Mouse (Mus musculus) brown adipose tissue, adult 24 weeks (tissue): Measurements from ENCODE around the gene Smo. TPM values are rescaled to one million over a fixed set of nuclear protein-coding genes. Genes with fewer than 3 reads are reported as not detected.
"Not testable (repeated sequence)": the region's sequence is repeated elsewhere in the genome, so short reads cannot be mapped to it uniquely, and the experiment has no call there.

Source experiments
- H3K27ac ChIP-seq: fragments of 200-500 bp; replicated peaks from 2 replicates; pipeline ENCODE4 v1.5.1; 2012; ENCODE audit warnings: low read depth, mild to moderate bottlenecking, low read length
- H3K4me1 ChIP-seq: fragments of 200-500 bp; 2 replicates; pipeline ENCODE4 v1.6.1; 2012; ENCODE audit warnings: low read length, mixed read lengths; ENCODE audit not compliant: control insufficient read depth, insufficient read depth, insufficient read length
- H3K4me3 ChIP-seq: fragments of 200-500 bp; 2 replicates; pipeline ENCODE4 v1.5.1; 2012; ENCODE audit warnings: low read depth, mild to moderate bottlenecking, low read length, moderate library complexity; ENCODE audit not compliant: insufficient read depth
- polyA plus RNA-seq: library from polyadenylated mRNA; stranded (reverse); fragments of >200 nt; gene quantifications from 2 replicates; pipeline ENCODE4 v1.2.4, GENCODE M21; 2012; ENCODE audit not compliant: missing spikeins, insufficient read depth, insufficient read length

The Smo gene
- polyA plus RNA-seq, 1 experiment: 7.6 TPM

DNA sequence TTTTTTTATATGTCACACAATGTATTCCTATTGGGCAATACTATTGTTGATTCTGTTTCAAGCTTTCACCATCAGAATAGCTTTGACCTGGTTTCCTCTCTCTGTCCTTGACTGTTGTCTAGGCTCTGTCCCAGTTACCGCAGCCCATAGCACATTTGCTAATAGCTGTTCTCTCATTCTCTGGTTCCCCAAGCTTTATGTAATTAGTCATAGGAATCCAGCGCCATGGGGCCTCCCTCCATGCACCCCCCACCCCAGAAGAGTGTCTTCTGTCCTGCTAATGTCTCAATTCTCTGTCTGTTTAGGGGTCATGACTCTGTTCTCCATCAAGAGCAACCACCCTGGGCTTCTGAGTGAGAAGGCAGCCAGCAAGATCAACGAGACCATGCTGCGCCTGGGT is 21.2 kb downstream of the Smo start:
- no peak overlapping the region for H3K4me3 ChIP-seq
- H3K27ac ChIP-seq: no peak overlapping the region
- no peaks in the 10 kb centered on the region for H3K4me1 ChIP-seq

DNA sequence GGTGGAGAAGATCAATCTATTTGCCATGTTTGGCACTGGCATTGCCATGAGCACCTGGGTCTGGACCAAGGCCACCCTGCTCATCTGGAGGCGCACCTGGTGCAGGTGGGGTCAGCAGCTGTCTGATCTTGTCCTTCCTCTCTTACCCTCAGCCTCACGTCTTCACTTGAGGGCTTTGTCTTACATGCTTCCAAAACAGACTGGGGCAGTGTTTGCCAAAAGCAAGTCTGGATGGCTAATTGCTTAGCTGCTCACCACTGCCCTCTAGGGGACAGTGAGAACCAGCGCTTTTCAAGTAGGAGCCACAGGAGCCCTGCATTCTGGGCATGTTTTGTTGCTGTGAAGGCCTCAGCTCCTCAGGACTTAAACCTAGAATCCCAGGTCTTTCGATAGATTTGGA is 23.1 kb downstream of the Smo start:
- Histone ChIP-seq H3K27ac (no peak overlapping the region), H3K4me1 (no peaks in the 10 kb centered on the region), H3K4me3 (no peak overlapping the region)

GRCm38 (mm10) chr6:29759012-29759679 is 23.8 kb downstream of the Smo start:
- no peak overlapping the region for H3K4me3 ChIP-seq
- no peaks in the 10 kb centered on the region for H3K4me1 ChIP-seq
- H3K27ac ChIP-seq: no peak overlapping the region

- H3K4me1 ChIP-seq, H3K27ac ChIP-seq, H3K4me3 ChIP-seq: not testable (repeated sequence)
Measured at GRCm38 (mm10) chr6:29760397-29760796, 25.1 kb downstream of the Smo start.

- Histone ChIP-seq H3K4me3 (no peak overlapping the region), H3K4me1 (no peaks in the 10 kb centered on the region), H3K27ac (no peak overlapping the region)
Measured at GRCm38 (mm10) chr6:29761282-29761681, 26.0 kb downstream of the Smo start.

DNA sequence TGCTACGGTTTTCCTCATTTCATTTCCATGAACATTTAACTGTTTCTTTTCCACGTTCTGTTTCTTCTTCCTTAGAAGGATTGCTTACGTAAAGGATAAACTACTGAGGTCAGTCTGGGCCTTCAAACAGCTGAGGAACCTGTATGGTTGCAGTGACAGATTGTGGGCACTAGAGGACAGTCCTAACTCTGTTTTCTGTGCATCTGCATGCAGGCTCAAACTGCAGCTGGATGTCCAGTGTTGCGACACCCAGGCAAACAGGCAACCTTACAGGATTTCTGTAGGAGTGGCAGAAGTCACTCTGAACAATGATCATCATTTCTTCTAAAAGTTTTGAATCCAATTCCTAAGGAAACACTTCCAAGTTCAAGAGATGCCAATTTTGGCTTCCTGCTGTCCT is 27.2 kb downstream of the Smo start:
- Histone ChIP-seq H3K27ac (no peak overlapping the region), H3K4me1 (no peaks in the 10 kb centered on the region)

DNA sequence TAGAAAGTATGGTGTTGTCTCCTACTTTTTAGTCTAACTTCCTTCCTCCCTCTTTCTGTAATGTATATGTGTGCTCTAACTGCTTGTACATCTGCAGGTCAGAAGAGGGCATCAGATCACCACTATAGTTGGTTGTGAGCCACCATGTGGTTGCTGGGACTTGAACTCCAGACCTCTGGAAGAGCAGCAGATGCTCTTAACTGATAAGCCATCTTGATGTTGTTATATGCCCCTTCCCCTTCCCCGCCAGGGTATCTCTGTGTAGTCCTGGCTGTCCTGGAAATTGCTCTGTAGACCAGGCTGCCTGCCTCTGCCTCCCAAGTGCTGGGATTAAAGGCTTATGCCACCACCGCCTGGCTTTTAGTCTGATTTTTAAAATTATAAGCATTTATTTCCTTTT is 31.6 kb downstream of the Smo start:
- Histone ChIP-seq H3K4me3 (no peak overlapping the region), H3K4me1 (peaks cover 7% of the 10 kb centered on the region; the same call in 1 of the 2 replicates), H3K27ac (no peak overlapping the region)

More for the DNA sequence above, 27.2 kb downstream of the Smo start:
- H3K4me3 ChIP-seq: no peak overlapping the region

GRCm38 (mm10) chr6:29767813-29768660 is 32.7 kb downstream of the Smo start, which contains the start of gene Ahcyl2:
Gene Ahcyl2, plus strand, starts transcription at chr6:29768011.
- peak within 1 kb of the TSS; percentile 88 for H3K4me3 ChIP-seq
- peak within 1 kb of the TSS; percentile 74 for H3K27ac ChIP-seq
- H3K4me1 ChIP-seq: peaks cover 7% of the 10 kb centered on the region; the same call in 1 of the 2 replicates

DNA sequence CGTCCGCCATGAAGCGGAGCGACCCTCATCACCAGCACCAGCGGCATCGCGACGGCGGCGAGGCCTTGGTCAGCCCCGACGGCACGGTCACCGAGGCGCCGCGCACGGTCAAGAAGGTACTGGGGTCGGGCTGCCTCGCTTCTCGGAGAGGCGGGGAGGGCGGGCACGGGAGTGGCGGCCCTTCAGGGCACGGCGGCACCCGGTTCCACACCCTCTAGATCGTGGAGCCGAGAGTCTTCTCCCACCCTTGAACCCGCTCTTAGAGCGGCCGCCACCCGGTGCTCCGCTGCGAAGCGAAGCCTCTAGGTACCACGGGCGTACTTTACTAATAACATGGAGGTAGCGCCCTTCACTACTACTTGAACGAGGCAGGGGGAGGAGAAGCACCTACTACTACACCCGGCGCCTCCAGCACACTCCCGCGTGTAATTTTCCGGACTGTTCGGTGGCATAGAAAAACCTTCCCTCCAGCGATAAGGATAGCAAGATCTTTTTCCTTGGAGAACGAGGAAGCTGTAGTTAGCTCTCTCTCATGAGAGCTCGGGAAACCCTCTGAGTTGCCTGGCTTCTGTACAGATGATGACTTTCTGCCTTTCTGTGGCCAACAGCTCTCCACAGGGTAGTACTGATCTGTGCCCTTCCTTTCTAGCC is 33.6 kb downstream of the Smo start:
- H3K4me1 ChIP-seq: peaks cover 7% of the 10 kb centered on the region; the same call in 1 of the 2 replicates
- peak overlapping the region; percentile 21 for H3K27ac ChIP-seq
- peak overlapping the region; percentile 88 for H3K4me3 ChIP-seq

GRCm38 (mm10) chr6:29770672-29771321 is 35.5 kb downstream of the Smo start:
- no peak overlapping the region for H3K27ac ChIP-seq
- H3K4me3 ChIP-seq: no peak overlapping the region
- peaks cover 8% of the 10 kb centered on the region; the same call in 1 of the 2 replicates for H3K4me1 ChIP-seq

GRCm38 (mm10) chr6:29772236-29772635 is 36.9 kb downstream of the Smo start:
- Histone ChIP-seq H3K4me3 (no peak overlapping the region), H3K4me1 (peaks cover 8% of the 10 kb centered on the region; the same call in 1 of the 2 replicates), H3K27ac (no peak overlapping the region)

- Histone ChIP-seq H3K4me3 (no peak overlapping the region), H3K27ac (no peak overlapping the region), H3K4me1 (peaks cover 8% of the 10 kb centered on the region; the same call in 1 of the 2 replicates)
Measured at GRCm38 (mm10) chr6:29774161-29774560, 38.9 kb downstream of the Smo start.

- peaks cover 8% of the 10 kb centered on the region; the same call in 1 of the 2 replicates for H3K4me1 ChIP-seq
- H3K27ac ChIP-seq: no peak overlapping the region
- no peak overlapping the region for H3K4me3 ChIP-seq
Measured at GRCm38 (mm10) chr6:29775609-29776008, 40.3 kb downstream of the Smo start.

DNA sequence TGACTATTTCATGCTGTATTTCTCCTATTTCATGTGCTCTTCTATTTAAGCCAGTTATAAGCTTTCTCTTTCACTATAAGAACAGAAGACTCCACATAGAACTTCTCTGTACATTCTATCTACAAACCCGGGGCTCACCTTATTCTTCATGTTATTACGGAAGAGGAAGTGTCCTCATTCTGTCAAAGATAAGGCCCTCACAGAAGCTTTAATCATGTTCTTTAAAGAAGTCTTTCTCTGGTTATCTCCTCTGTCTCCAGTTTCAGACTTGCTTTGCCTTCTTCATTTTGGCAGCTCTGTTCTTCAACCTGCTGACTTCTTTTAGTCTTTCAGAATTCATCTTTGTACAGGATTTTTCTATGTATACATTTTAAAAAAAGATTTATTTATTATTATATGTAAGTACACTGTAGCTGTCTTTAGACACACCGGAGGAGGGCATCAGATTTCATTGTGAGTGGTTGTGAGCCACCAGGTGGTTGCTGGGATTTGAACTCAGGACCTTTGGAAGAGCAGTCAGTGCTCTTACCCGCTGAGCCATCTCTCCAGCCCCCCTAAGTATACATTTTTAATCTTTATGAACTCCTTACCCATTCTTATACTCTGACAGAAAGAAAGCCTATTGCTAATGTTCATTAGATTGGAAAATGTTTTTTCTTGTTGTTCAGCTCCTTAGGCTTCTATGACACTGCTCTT is 41.4 kb downstream of the Smo start:
- Histone ChIP-seq H3K4me1 (0 out of 2 replicates have a peak, but pooled peaks cover 2% of the 10 kb centered on the region), H3K27ac (no peak overlapping the region), H3K4me3 (no peak overlapping the region)
